Mouse (Mus musculus): ENCODE results near the gene Gga3. TPM values are rescaled to one million over a fixed set of nuclear protein-coding genes. Genes with fewer than 3 reads are reported as not detected.
"Not testable (repeated sequence)": the region's sequence is repeated elsewhere in the genome, so short reads cannot be mapped to it uniquely, and the experiment has no call there.

Gga3 gene
- polyA plus RNA-seq (2012; ENCODE audit: insufficient read depth, insufficient read length, missing spikeins): 4.2 and 6.5 TPM in 2 replicates

DNA sequence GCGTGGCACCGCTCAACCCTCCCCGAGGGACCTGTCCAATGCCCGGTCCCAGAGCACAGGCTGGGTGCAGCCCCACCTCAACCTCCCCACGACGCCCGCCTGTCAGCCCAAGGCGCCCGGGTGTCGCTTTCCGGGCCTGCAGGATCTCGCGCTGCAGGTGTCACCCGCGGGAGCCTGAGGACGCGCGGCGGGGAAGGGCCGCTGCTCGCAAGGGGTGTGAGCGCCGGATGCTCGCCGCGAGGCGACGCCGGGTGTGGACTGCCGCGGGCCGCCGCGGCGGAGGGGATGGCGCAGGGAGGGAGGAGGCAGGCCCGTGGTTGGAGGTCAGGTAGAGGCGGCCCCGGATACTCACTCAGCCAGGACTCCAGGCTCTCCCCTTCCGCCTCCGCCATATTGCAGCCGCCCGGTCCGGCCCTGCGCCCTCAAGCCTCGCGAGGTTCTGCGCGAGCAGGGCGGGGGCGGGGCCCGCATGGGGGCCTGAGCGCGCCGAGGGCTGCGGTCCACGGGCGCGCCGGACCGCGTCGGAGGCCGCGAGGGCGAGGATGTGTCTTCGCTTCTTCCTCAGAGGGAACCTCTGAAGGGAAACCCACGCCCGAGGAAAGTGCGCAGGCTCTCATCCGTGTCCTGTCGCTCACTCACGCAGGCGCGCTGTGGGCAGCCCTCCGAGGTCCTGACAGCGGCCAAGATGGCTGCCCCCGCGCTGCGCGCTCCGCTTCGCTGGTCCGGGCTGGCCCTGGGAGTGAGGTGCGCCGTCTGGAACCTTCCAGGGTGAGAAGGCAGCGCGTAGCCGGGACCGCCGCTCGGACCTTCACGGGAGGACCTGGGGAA, at the start of gene Gga3, which contains the start of gene Mrps7:
Gene Gga3 (minus strand): TSS at position 576 of the 828 bp plus-strand sequence.
Gene Mrps7 (plus strand): TSS at position 450 of the 828 bp plus-strand sequence.
- H3K27ac ChIP-seq (replicated peaks; ENCODE audit: low read depth, low read length): peak within 1 kb of the TSS; percentile 99
- H3K4me1 ChIP-seq (ENCODE audit: control insufficient read depth, insufficient read depth, insufficient read length, low read length): peaks cover 11% of the 10 kb centered on the region

DNA sequence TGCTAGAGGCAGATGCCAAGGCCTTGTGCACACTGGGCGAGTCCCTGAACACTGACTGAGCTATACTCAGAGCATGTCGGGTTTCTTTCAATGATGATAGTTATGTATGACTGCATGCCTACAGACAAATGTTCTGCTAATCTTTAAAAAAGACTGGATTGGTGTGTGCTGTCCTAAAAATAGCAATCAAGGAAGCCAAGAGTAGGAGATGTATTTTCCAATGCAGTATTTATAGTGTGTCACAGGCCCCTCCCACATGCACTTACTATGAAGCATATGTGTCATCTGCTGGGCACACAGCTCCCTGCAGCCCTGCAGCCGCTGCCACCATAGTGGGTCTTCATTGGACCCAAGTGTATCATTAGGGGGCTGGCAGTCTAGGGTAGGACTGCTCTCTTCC, 49.3 kb upstream of the Gga3 start:
- 0 out of 2 replicates have a peak overlapping the region, but pooled peaks have one; percentile 47 for H3K27ac ChIP-seq (replicated peaks; ENCODE audit: low read depth, low read length)
- peaks cover 2% of the 10 kb centered on the region for H3K4me1 ChIP-seq (ENCODE audit: control insufficient read depth, insufficient read depth, insufficient read length, low read length)
- no peak overlapping the region for H3K4me3 ChIP-seq (ENCODE audit: insufficient read depth, low read depth, low read length)

More for the DNA sequence above, at the start of gene Gga3, which contains the start of gene Mrps7:
- peak within 1 kb of the TSS; percentile 88 for H3K4me3 ChIP-seq (ENCODE audit: insufficient read depth, low read depth, low read length)

DNA sequence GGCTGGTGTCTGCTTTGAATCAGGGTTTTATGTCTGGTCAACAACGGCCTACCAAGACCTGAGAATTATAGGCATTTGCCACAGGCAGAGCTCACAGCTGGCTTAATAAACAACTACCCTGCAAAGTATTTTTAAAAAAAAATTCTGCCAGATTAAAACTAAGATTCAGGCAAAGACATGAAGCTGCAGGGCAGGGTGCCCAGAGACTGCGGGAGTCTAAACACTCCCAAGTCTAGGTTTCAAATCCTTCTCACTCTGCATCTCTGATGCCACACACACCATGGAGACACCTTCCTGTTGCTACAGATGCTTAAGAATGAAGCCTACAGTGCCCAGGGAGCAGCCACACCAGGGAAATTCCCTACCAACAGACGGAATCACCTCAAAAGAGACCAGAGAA, 47.8 kb upstream of the Gga3 start:
- no peak overlapping the region for H3K4me3 ChIP-seq (ENCODE audit: insufficient read depth, low read depth, low read length)
- H3K27ac ChIP-seq (replicated peaks; ENCODE audit: low read depth, low read length): no peak overlapping the region
- peaks cover 2% of the 10 kb centered on the region for H3K4me1 ChIP-seq (ENCODE audit: control insufficient read depth, insufficient read depth, insufficient read length, low read length)

DNA sequence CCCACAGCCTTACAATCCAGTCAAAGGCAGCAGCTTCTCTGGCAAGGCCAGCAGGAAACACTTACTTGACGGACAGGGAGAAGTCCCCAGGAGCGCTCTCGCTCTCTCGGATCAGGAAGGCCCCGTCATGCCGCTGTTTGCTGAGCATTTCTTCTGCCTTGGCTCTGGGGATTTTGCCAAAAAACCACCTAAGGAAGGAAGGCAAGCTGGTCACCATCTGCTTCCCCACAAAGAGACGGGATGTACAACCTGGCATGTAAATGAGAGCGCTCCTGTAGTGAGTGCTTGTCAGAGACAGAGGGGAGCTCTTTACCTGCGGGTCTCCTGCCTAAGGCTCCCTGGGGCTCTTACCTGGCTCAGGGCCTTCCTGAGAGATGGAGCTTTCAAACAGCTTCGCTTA, 45.9 kb upstream of the Gga3 start:
- no peak overlapping the region for H3K4me3 ChIP-seq (ENCODE audit: insufficient read depth, low read depth, low read length)
- peaks cover 2% of the 10 kb centered on the region for H3K4me1 ChIP-seq (ENCODE audit: control insufficient read depth, insufficient read depth, insufficient read length, low read length)
- no peak overlapping the region for H3K27ac ChIP-seq (replicated peaks; ENCODE audit: low read depth, low read length)

DNA sequence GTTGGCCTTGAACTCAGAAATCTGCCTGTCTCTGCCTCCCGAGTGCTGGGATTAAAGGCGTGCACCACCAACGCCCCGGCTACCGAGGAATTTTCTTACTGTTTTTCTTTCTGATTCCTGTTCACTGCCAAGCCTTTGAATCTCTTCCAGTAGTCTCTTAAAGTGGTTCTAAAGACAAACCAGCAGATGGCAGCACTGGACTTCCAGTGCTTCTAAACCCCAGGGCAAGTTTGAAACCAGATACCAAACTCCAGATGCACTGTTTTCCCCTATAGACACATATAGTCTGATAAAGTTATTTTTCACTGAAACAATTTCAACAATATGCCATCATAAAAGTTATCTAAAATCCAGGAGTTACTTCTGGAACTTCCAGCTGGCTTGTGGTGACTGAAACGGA, 43.6 kb upstream of the Gga3 start:
- Histone ChIP-seq H3K4me1 (ENCODE audit: control insufficient read depth, insufficient read depth, insufficient read length, low read length) (no peaks in the 10 kb centered on the region), H3K27ac (replicated peaks; ENCODE audit: low read depth, low read length) (no peak overlapping the region), H3K4me3 (ENCODE audit: insufficient read depth, low read depth, low read length) (no peak overlapping the region)

DNA sequence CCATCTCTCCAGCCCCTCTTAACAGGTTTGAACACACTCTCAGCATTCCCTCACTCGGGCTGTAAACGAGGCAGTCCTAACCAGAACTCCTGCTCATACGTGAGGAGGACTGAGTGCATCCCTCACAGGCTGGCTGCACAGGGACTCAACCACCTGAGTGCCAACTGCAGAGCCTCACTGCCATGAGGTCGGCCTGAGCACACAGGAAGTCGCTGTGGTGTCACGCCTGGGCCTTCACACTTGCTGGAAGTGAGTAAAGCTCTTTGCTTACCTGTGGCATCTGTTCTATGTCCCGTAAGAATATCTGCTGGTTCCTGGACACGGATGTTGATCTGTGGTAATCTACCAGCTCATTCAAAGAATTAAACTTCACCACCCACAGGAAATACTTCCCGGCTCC, 42.6 kb upstream of the Gga3 start:
- no peak overlapping the region for H3K27ac ChIP-seq (replicated peaks; ENCODE audit: low read depth, low read length)
- no peaks in the 10 kb centered on the region for H3K4me1 ChIP-seq (ENCODE audit: control insufficient read depth, insufficient read depth, insufficient read length, low read length)
- no peak overlapping the region for H3K4me3 ChIP-seq (ENCODE audit: insufficient read depth, low read depth, low read length)

DNA sequence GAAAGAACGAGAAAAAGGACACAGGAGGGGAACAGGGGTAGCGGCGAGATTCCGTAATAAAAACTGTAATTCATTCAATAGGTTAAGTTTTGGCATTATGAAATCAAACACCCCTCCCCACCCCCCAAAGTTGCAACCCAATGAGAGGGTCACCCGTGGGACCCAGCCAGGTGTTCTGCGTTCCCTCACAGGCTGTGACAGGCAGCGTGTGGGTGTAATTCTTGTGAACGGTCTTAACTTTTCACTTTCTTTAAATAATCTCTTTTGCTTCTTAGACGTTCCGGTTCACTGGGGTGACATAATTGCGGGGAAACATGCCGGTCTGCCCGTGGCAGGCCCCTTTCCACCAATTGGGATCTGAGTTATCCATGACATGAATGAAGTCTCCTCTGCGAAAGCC, 41.6 kb upstream of the Gga3 start:
- not testable (repeated sequence) for H3K27ac ChIP-seq (replicated peaks; ENCODE audit: low read depth, low read length); H3K4me3 ChIP-seq (ENCODE audit: insufficient read depth, low read depth, low read length); H3K4me1 ChIP-seq (ENCODE audit: control insufficient read depth, insufficient read depth, insufficient read length, low read length)

DNA sequence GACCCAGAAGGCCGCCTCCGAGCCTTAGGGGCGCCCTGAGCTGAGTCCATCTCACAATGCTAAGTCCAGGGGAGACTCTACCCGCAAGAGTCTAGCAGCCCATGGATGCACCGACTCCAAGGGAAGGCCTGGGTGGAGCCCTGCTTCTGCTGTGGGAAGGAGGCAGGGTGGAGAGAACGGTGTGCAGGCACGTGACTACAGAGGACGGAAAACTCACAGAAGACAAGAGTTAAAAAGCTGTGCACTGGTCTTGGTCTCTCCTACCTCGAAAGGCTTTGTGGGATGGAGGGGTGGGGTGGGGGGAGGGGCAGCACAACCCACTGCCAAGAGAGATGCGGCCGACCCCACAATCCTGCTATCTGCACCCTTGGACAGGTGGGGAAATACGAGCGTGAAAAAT, 40.5 kb upstream of the Gga3 start:
- Histone ChIP-seq H3K27ac (replicated peaks; ENCODE audit: low read depth, low read length) (no peak overlapping the region), H3K4me3 (ENCODE audit: insufficient read depth, low read depth, low read length) (no peak overlapping the region), H3K4me1 (ENCODE audit: control insufficient read depth, insufficient read depth, insufficient read length, low read length) (no peaks in the 10 kb centered on the region)

DNA sequence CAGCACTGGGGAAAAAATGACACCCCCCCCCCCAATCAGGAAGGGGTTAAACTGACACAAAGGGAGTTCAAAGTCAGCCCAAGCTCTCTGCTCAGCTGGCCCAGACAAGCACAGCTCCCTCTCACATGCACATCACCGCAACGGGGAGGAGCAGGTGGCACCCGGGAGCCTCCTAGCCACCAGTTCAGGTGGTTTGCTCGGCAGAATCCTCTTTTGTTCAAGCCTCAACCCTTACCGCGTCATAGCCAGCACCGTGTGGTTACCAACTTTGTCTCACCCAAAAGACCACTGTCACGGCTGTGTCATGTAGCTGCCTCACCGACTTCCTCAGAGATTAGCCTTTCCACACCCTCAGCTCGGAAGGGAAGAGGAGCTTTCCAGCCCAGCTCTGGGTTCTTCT, 39.4 kb upstream of the Gga3 start:
- Histone ChIP-seq H3K27ac (replicated peaks; ENCODE audit: low read depth, low read length) (no peak overlapping the region), H3K4me3 (ENCODE audit: insufficient read depth, low read depth, low read length) (no peak overlapping the region), H3K4me1 (ENCODE audit: control insufficient read depth, insufficient read depth, insufficient read length, low read length) (no peaks in the 10 kb centered on the region)

DNA sequence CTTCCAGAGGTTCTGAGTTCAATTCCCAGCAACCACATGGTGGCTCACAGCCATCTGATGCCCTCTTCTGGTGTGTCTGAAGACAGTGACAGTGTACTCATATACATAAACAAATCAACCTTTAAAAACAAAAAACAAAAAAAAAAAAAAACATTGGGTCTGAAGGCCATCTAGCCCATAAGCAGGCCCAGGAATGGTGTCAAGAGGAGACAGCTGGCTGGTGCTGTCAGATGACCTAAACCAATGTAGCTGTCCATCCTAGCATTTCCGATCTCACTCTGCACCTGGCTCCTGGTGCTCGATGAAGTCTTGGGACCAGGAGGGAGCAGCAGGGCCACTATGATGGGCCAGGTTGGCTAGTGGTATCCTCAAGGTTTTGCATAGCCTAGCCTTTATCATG, 38.9 kb upstream of the Gga3 start:
- Histone ChIP-seq H3K27ac (replicated peaks; ENCODE audit: low read depth, low read length) (no peak overlapping the region), H3K4me1 (ENCODE audit: control insufficient read depth, insufficient read depth, insufficient read length, low read length) (no peaks in the 10 kb centered on the region), H3K4me3 (ENCODE audit: insufficient read depth, low read depth, low read length) (no peak overlapping the region)

DNA sequence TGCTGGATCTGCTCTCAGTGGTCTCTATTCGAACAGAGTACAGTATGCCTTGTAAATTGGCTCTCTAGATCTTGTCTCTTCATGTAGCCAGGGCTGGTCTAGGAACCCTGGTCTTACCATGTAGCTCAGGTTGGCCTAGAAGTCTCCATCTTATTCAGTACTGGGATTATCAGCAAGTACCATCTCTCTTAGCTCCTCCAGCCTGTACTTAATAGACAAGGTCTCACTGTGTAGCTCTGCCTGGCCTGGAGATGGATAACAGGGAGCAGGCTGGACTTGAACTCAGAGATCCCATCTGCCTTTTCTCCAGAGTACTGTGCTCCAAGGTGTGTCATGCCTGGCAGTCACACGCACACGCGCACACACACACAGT, 37.8 kb upstream of the Gga3 start:
- Histone ChIP-seq H3K27ac (replicated peaks; ENCODE audit: low read depth, low read length) (no peak overlapping the region), H3K4me3 (ENCODE audit: insufficient read depth, low read depth, low read length) (no peak overlapping the region), H3K4me1 (ENCODE audit: control insufficient read depth, insufficient read depth, insufficient read length, low read length) (no peaks in the 10 kb centered on the region)

DNA sequence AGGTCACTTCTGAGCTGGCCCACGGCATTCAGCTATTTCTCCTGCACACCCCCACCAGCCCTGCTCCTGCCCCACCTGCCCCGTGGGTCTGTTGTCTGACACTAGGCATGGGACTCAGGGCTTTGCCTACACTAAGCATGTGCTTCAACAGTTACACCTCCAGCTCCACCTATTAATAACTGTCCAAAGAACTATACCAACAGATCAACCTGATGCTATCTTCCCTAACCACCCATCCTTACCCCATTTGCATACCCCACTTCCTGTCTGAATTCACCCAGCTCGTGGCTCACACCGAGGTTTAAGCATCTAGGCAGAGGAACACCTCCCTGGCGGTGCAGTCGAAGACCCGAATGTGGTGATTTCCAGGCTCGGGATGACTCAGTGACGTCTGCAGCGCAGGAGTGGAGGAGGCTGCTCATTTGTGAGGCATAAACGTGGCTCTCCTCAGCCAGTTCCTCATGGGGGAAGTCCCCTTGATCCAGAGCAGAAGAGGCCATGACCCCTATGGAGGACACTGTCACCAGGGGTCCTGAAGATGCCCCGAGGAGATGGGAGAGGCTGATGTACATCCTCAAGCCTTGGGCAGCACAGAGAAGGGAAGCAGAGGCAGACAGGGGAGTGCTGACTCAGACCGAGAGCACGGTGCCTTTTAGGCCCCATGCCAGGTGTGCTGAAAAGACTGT, 37.3 kb upstream of the Gga3 start:
- Histone ChIP-seq H3K27ac (replicated peaks; ENCODE audit: low read depth, low read length) (no peak overlapping the region), H3K4me1 (ENCODE audit: control insufficient read depth, insufficient read depth, insufficient read length, low read length) (no peaks in the 10 kb centered on the region), H3K4me3 (ENCODE audit: insufficient read depth, low read depth, low read length) (no peak overlapping the region)

DNA sequence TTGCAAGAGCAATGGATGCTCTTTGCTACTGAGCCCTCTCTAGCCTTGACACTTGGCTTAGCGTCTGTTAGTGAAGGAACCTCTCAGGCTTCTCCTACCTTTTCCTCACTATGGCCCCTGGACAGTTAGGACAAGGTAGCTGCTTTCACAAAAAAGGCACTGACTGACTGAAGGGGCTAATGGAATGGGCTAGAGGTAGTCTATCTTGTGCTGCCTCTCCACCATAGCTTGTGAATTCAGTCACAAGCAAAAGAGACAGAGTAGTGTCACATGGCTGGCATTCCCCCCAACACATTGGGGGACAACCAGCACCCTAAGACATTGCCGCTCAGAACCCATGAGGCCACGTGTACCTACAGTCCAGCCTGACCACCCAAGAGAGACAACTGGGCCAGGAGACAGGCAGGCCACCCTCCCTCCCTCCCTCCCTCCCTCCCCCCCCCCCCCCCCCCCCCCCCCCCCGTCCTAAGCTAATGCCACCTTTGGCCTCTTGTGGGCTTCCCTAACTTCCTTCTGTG, 36.5 kb upstream of the Gga3 start:
- Histone ChIP-seq H3K4me1 (ENCODE audit: control insufficient read depth, insufficient read depth, insufficient read length, low read length) (no peaks in the 10 kb centered on the region), H3K4me3 (ENCODE audit: insufficient read depth, low read depth, low read length) (no peak overlapping the region), H3K27ac (replicated peaks; ENCODE audit: low read depth, low read length) (no peak overlapping the region)

DNA sequence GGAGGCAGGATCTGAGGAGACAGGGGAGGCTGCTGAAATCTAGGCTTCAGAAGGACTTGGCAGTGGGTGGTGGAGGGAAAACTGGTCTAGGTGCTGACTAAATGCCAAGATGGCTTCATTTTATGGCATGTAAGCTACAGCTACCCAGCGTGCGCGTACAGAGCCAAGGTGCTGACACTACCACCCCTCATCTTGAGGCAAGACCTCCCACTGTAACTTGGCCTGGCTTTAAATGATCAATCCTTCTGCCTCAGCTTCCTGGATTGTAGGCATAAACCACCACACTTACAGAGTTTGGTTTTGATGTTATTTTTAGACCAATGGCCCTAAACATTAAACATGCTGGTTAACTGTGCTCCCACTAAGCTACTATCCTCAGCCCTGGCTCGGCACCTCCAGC, 35.7 kb upstream of the Gga3 start:
- Histone ChIP-seq H3K4me3 (ENCODE audit: insufficient read depth, low read depth, low read length) (no peak overlapping the region), H3K4me1 (ENCODE audit: control insufficient read depth, insufficient read depth, insufficient read length, low read length) (no peaks in the 10 kb centered on the region), H3K27ac (replicated peaks; ENCODE audit: low read depth, low read length) (no peak overlapping the region)

DNA sequence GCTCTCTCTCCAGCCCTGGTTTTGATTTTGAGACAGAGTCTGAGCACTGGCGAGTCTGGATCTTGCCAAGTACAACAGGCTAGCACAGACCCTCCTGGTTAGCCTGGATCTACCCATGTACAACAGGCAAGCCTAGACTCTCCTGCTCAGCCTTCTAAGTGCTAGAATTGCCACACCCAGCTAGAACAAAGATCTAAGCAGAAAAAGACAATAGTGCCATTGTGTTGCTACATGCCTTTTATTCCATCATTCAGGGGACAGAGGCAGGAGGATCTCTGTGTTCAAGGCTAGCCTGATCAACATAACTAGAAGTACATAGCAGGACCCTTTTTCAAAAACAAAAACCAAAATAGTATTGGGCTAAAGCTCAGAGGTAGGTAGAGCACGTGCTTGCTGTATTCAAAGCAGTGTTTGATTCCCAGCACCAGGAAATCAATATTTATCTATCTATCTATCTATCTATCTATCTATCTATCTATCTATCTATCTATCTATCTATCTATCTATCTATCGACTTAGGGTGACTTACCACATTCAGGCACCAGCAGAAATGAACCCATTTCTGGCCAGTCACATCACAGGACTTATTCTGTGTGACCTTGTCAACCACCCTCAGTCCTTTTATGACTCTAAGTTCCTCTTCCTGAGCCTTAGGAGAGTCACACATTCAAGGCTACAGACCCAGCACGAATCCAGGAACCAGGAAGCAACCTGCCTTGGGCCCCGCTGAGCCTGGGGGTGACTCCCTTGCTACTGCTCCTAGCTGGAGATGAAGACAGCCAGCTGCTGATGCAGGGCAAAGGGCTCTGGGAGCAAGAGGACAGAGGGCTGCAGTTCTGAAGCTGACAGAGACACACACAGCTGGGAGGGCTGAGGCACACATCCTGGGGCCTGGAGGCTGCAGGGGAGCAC, 34.9 kb upstream of the Gga3 start:
- Histone ChIP-seq H3K4me1 (ENCODE audit: control insufficient read depth, insufficient read depth, insufficient read length, low read length) (no peaks in the 10 kb centered on the region), H3K27ac (replicated peaks; ENCODE audit: low read depth, low read length) (no peak overlapping the region), H3K4me3 (ENCODE audit: insufficient read depth, low read depth, low read length) (no peak overlapping the region)
